Mouse (Mus musculus) E14TG2a.4 (cell line): ENCODE measurements at regions not wholly inside any gene's neighbourhood (a gene's known extent, or its start where the extent isn't known, plus 50 kb on each side); places are given as distances from the start of the nearest gene placed in this dataset.

Experiments
- CTCF ChIP-seq: conservative IDR thresholded peaks from 2 replicates; pipeline ENCODE4 v1.5.1; 2014; ENCODE audit warnings: low read length
- NANOG ChIP-seq: IDR thresholded peaks from 2 replicates; pipeline ENCODE4 v1.6.1; 2014; ENCODE audit warnings: borderline replicate concordance, low read length, mixed read lengths
- POU5F1 ChIP-seq: IDR thresholded peaks from 2 replicates; pipeline ENCODE4 v1.6.1; 2014; ENCODE audit warnings: low read length, borderline replicate concordance

- no peak for TF ChIP-seq NANOG
- TF ChIP-seq CTCF = no peak
- no peak for TF ChIP-seq POU5F1
Measured at GRCm38 (mm10) chr2:167798076-167798782, 108.6 kb upstream of the Tmem189 start.
